Mouse (Mus musculus) frontal cortex, postnatal 25 days (tissue): ENCODE data around the gene Hspa1b.
"Not testable (repeated sequence)": the region's sequence is repeated elsewhere in the genome, so short reads cannot be mapped to it uniquely, and the experiment has no call there.

ENCODE experiments used
- DNase-seq, 2 experiments: peaks; one replicate each; pipeline ENCODE4 v3.0.0; 2022; ENCODE audit warnings: low spot score in 2 of 2

Gene Hspa1b

DNA sequence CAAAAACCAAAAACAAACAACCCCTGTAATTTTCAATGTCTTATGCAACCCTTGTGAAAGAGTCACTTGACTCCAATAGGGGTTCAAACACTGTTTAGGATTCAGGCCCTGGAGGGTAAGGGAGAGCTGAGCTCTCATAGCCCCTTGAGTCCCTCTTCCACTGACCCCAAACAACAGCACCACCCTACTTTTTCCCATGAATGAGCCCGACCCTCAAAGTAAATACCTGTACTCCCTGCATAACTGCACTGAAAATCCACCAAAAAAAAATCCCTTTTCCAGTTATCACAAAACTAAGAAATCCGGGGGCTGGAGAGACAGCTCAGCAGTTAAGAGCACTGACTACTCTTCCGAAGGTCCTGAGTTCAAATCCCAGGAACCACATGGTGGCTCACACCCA lies 3.2 kb downstream of the Hspa1b start:
- no peak for DNase-seq

DNA sequence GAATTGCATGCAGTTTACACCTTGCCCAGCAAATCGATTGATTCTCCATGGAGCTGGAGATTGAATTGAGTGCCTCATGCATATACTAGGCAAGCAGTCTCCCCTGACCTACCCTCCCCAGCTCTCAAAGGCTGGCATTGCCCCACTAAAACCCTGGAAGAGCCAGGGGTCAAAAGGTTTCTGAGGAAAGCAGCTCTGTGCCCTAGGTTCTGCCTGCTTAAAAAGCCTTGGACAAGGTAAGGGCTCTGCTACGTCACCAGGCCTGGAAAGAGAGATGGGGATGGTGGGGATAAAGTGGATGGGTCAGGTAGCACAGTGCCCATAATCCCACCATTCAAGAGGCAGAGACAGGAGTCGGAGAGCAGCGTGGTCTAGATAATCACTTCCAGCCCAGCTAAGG lies 4.2 kb downstream of the Hspa1b start:
- DNase-seq = no peak

DNA sequence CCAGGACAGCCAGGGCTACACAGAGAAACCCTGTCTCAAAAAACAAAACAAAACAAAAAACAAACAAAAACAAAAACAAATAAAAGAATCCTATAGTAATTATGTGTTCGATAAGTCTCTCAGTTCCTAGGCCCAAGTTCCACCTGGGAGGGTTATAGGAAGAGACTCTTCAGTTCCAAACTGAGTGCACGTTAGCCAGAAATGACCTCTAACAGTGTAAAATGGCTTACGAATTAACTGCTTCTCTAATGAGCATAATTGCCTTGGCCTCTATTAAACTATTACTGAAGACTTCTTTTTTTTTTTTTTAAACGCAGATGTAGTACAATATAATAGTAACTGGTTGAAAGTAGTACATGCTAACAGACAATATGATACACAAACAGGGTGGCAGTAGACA lies 5.1 kb downstream of the Hspa1b start:
- DNase-seq = no peak

DNA sequence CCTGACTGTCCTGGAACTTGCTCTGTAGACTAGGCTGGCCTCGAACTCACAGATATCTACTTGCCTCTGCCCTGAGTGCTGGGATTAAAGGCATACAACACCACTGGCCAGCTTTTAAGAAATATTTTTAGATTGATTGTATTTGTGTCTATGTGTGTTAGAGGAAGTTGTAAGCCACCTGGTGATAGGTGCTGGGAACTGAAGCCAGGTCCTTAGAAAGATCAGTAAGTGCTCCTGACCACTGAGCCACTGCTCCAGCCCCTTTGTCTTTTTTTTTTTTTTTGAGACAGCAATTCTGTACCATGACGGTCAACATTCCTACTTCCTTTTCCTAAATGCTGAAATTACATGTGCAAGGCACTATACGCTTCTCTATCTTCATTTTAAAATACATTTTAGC lies 5.8 kb downstream of the Hspa1b start:
- no peak for DNase-seq

DNA sequence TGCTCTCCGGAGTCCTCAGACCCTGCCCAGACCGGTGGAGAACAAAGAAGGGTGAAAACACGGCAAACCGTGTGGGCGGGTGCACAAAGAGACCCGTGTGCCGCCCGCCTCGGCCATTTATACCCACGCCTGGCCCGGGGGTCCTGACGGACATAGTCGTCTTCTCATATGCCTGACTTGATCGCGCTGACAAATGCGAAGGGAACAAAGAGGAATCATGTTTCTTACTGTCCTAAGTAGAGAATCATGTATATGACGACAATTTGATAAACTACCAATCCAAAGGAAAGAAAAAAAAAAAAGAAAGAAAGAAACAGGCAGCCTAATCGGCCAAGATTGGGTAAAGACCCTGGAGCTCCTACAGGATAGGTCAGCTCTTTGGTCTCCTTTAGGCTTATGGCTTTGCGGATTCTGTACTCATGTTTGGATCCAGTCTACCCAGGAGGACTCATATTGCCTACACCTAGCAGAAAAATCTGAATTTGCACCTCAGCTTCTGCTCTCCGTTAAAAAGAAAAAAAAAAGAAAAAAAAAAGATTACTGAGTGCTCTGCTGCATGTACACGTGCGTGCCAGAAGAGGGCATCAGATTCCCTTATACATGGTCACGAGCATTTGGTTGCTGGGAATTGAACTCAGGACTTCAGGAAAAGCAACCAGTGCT lies 6.5 kb downstream of the Hspa1b start:
- peak; percentile 54 to 70 for DNase-seq

DNA sequence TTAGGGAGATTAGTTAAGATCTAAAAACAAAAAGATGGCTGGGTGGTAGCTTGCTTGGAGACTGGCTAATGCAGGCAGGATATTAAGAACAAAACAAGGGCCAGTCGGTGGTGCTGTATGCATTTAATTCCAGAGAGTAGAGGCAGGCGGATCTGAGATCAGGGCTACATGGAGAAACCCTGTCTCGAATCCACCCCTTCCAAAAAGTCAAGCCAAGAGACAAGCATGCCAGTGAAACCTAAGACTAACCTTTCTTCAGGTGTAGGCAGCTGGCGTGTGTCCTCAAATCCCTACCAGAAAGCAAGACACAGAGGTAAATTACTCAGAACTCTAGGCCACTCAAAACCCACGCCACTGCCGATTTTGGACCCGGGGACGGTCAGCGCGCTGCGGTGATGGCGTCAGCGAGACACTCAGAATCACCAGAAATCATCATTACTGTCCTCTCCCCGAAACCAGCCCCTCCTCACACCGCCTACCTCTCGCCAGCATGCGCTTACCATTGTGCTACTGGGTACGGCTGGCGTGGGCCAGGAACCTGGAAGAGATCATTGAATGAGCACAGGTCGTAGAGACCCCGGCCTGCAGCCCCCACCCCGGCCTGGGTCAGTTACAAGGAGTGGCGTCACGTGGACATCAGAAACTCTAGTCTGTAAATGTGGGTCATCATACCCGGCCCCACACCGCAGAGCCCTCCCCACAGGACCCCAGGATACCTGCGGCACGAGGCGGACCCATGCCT lies 7.2 kb downstream of the Hspa1b start:
- DNase-seq = peak in 1 of 2 experiments; percentile 35

DNA sequence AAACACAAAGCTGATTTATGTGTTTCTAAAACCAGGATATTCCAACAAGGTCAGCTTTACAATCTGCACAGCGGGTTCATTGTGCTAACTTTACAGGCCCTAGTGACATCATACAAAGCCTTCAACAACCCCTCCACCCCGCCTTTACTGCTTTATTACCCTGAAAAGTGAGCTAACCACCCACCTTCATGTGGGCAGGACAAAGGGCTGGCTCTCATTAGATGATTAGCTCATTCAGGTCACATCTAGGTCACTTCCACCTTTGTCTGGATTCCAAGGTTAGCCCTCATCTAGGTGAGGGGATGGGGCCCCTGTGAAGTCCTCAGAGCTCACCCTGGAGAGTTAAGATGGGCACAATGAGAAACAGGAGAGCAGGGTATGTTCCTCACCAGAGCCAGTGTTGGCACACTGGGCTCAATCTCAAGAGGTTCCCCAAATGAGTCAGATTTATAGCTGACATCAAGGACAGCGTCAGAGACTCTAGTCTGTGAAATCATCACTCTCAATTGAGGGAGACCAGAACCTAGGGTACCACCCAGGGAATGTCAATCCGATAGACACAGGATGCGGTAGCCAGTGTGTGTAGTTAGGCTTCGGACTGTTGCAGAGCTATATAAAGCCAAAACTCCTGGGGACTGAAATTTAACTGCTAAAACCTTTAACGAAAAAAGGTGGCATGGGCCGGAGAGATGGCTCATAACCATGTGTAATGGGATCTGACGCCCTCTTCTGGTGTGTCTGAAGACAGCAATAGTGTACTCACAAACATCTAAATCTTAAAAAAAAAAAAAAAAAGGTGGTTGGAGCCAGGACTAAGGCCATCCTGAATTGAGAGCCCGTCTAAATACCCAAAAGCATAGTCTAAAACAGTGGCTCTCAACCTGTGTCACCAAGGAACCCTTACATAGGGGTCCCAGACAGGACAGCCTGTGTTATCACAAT lies 8.3 kb downstream of the Hspa1b start:
- no peak for DNase-seq

DNA sequence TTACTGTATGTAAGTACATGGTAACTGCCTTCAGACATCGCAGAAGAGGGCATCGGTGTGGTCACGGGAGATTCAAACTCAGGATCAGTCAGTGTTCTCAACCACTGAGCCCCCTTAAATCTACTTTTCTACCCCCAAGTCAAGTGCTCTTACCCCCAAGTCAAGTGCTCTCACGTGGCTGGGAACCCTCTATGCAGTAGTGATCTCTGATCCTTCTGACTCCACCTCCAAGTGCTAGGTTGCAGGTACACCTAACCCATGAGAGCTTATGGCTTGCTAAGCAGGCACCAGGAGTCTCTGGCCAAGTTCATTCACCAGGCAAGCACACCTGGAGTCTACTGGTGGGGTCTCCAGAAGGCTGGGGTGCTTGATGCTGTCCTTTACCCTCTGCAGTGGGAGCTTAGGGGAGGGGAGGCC lies 9.5 kb downstream of the Hspa1b start:
- DNase-seq = no peak

DNA sequence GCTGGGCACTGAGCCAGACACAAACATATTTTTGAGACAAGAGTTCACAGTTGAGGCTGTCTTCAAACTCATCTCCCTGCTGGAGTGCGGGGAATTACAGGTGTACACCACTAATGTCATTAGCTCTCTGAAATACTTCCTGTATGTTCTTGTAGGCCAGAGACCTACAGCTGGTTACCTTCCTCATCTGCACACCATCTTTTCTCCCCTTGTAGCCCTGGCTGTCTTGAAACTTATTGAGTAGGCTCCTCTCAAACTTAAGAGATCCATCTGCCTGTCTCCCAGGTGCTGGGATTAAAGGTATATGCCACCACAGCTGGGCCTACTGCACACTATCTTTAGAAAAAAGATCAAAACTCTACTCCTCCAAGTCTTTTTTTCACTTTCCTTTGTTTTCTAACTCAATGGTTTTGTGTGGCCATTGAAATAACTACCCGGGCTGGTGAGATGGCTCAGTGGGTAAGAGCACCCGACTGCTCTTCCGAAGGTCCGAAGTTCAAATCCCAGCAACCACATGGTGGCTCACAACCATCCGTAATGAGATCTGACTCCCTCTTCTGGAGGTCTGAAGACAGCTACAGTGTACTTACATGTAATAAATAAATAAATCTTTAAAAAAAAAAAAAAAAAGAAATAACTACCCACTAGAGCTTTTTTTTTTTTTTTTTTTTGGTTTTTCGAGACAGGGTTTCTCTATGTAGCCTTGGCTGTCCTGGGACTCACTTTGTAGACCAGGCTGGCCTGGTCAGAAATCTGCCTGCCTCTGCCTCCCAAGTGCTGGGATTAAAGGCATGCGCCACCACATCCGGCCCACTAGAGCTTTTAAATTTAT lies 10.1 kb downstream of the Hspa1b start:
- not testable (repeated sequence) for DNase-seq

DNA sequence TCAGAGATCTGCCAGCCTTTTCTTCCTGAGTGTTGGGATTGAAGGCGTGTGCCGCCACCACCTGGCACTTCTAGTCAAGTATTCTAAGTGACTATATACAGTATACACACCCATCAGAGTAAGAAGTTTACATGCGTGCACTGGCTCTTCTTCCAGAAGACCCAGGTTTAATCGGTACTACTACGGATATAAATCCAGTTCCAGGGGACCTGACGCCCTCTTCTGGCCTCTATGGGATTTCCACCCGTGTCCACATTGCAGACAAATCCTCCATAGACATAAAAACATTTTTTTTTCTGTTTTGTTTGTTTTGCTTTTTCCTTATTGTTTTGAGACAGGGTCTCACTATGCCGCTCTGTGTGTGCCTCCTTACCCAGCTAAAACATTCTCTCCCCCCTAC lies 11.4 kb downstream of the Hspa1b start:
- no peak for DNase-seq

DNA sequence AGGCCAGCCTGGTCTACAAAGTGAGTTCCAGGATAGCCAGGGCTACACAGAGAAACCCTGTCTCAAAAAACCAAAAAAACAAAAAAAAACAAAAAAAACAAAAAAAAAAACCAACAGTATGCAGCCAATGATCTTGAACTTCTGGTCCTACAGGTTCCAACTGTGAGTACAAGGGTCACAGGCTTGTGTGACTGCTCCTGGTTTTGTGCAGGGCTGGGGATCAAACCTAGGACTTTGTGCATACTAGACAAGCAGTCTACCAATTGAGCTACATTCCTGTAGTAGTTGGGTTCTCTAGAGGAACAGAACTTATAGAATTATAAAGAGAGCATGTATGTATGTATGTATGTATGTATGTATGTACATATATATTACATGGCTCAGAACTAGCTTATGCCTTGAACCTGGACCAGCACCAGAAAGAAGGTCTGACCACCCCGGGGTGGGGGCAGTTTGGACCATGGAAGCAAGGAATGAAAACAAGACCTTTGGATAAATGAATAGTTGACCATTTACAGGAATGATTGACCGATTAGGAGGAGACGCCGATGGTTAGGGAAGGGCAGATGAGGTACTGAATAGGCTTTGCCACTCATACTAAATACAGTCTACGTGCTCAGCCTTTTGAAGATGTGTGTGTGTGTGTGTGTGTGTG lies 12.4 kb downstream of the Hspa1b start:
- DNase-seq = no peak

DNA sequence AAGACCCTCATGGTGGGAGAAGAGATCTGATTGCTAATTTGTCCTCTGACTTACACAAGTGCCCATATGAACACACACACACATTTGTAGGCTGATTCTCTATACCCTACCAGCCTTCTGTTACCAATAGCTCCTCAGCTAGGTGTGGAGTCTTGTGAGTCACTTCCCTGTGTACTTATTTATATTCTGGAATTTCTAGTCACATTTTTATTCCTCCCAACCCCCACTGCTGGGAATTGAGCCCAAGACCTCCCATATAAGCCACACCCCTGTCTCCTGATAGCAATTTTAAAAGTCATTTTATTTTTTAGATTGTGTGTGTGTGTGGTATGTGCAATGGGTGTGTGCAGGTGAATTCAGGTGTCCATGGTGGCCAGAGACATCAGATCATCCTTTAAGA lies 14.7 kb downstream of the Hspa1b start:
- DNase-seq = no peak

DNA sequence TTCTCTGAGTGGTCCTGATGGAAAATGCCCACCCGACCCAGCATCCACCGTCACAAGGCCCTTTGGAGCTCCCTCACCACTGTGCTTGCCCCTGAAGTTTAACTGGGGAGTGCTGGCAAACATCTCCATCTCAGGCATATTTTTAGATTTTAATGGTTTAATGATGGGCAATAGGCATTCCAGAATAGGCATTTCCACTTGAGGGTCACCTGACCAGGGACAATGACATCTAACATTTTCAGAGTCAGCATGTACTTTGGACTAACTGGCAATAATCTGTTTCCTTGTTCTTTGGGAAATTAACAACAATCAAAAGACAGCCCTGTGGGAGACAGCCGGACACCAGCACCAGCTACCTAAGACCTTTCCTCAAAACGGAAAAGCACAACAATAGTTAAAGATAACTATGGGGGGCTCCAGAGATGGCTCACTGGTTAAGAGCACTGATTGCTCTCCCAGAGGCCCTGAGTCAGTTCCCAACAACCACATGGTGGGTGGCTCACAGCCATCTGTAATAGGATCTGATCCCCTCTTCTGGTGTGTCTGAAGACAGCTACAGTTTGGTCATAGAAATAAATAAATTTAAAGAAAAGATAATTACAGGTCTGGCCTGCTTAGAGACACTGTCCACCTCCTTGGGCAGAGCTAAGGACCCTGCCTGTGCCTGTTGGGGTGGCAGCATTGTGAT lies 15.8 kb downstream of the Hspa1b start:
- DNase-seq = no peak

DNA sequence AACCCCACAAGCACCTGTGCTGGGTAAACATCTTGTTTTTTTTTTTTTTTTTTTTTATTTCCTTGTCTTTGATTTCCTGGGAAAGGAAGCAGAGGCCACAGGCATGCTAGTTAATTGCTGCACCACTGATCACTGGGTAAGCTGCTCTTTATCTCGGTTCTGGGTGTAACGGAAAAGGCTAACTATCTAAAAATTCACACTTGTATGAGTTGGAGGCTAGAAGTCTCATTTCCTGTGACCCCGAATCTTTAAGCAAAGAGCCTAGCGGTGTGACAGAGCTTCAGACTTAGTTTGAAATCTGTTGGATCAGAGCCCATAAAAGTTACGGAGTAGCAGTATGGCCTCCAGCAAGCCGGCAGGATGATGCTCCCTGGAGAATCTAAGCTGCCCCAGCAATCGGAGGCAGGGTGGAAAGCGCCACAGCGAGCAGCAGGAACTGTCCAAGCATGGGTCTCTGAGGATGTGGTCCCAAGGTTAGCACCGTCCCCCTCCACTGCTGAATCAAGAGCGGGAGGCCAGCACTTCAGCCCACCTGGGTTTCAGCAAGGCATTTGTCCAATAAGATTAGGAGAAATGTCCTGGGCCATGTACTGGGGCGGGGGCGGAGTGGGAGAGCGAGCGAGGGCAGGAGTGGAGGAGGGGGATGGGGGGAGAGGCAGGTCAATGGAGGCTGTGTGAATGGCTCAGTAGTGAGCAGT lies 17.5 kb downstream of the Hspa1b start:
- DNase-seq = no peak

DNA sequence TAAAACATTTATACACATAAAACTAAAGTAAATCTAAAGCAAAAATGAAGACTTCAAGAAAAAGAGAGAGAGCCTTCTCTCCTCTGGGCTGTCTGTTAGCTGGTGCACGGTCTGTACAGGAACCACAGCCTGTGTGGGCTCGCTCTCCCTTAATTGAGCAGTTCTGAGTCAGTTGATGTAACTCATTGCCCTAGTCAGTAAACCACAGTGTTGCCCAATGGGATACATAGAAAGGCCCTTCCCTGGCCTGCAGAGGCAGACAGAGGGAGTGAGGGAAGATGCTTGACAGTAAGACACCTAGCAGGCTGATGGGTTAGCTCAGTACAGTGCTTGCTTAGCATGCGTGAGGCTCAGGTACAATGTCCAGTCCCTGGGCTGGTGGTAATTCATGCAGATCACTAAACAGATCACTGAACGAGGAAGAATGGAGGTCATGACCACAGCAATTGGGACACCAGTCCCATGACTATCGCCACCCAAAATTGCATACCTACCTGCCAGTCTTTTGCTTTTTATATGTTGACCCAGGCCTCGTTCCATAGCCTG lies 21.0 kb downstream of the Hspa1b start:
- DNase-seq = no peak

DNA sequence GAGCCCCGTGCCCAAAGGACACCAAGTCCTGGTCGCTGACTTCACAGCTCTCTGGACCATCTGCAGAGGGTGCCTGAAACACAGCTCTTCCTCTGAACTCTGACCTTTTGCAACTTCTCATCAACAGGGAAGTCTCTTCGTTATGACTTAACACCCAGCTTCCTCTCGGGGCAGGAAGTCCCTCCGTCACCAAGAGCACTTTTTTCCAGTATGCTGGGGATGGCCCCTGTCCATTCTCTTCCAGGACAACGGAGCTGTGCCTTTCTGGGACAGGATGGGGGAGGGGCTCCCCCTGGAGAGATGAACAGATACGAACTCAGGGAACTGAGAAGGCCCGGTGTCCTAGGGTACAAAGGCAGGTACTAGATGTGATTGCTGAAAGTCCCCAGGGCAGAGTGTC lies 24.2 kb downstream of the Hspa1b start:
- no peak for DNase-seq

DNA sequence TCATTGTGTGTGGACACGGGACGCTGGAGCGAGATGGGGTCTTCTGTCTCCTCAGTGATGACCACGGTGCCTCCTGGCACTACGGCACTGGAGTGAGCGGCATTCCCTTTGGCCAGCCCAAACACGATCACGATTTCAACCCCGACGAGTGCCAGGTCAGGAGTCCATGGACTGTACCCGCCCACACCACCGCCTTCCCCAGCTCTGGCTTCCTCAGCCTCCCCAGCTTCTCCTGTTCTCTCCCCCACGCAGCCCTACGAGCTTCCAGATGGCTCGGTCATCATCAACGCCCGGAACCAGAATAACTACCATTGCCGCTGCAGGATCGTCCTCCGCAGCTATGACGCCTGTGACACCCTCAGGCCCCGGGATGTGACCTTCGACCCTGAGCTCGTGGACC lies 25.0 kb downstream of the Hspa1b start:
- DNase-seq = no peak

DNA sequence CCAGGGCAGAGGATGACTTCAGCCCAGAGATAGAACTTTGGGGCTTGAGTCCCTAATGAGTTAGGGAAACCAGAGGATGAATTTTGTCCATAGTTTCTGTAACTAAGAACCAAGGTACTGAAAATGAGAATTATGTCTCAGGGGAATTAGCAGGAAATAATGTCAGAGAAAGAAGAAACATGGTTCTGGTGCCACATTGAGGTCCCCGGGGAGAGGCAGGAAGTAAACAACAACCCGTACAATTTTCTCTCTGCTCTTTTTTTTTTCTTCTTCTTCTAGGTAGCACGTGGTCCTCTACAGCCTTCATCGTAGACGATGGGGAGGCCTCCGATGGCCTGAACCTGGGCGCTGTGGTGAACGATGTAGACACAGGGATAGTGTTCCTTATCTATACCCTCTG lies 26.8 kb downstream of the Hspa1b start:
- DNase-seq = no peak

DNA sequence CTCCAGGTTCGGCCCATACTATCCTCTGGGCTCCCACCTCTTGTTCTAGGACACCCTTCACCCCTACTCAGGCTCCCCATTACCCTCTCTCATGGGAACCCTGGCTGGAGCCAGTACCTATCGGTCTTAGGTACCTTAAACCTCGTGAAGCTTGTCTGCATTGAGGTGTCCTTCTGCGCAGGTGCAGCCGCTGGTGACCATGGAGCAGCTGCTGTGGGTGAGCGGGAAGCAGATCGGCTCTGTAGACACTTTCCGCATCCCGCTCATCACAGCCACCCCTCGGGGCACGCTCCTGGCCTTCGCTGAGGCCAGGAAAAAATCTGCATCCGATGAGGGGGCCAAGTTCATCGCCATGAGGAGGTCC lies 27.3 kb downstream of the Hspa1b start:
- peak in 1 of 2 experiments; percentile 31 for DNase-seq
